Mouse (Mus musculus) urinary bladder, postnatal 10 days (tissue): ENCODE measurements around the gene Bud31.
A peak's percentile ranks its signal among the peaks of the same experiment; 100 is the strongest.
"Not testable (repeated sequence)": the region's sequence is repeated elsewhere in the genome, so short reads cannot be mapped to it uniquely, and the experiment has no call there.

ENCODE experiments used
- DNase-seq: peaks from one replicate; pipeline ENCODE4 v3.0.0; 2022; ENCODE audit warnings: low spot score

The Bud31 gene

GRCm38 (mm10) chr5:145139571-145140519 lies at the start of gene Bud31, which contains the start of gene Pdap1:
Bud31 (plus strand) TSS chr5:145140362.
Pdap1 (minus strand) TSS chr5:145140238.
- peak; percentile 83 for DNase-seq

GRCm38 (mm10) chr5:145096195-145096594 lies 44.0 kb upstream of the Bud31 start:
- no peak for DNase-seq

GRCm38 (mm10) chr5:145098340-145098821 lies 41.8 kb upstream of the Bud31 start:
- no peak for DNase-seq

- no peak for DNase-seq
These were observed 39.2 kb upstream of the Bud31 start for GRCm38 (mm10) chr5:145100960-145101359.

- not testable (repeated sequence) for DNase-seq
These were observed 38.7 kb upstream of the Bud31 start for GRCm38 (mm10) chr5:145101451-145101850.

GRCm38 (mm10) chr5:145102706-145103105 lies 37.5 kb upstream of the Bud31 start:
- no peak for DNase-seq

GRCm38 (mm10) chr5:145104328-145104727 lies 35.8 kb upstream of the Bud31 start:
- no peak for DNase-seq

- no peak for DNase-seq
These were observed 34.4 kb upstream of the Bud31 start for GRCm38 (mm10) chr5:145105694-145106275.

- DNase-seq, result no peak
These were observed 29.8 kb upstream of the Bud31 start for GRCm38 (mm10) chr5:145110401-145110800.

GRCm38 (mm10) chr5:145112566-145112965 lies 27.6 kb upstream of the Bud31 start:
- no peak for DNase-seq

- DNase-seq, result no peak
These were observed 26.7 kb upstream of the Bud31 start for GRCm38 (mm10) chr5:145113416-145113815.

- DNase-seq, result no peak
These were observed 26.0 kb upstream of the Bud31 start, which contains the start of gene Arpc1b for GRCm38 (mm10) chr5:145114071-145114605. Arpc1b (plus strand) TSS chr5:145114215.

- DNase-seq, result no peak
These were observed 25.3 kb upstream of the Bud31 start for GRCm38 (mm10) chr5:145114606-145115473.

- no peak for DNase-seq
These were observed 24.4 kb upstream of the Bud31 start for GRCm38 (mm10) chr5:145115736-145116135.

GRCm38 (mm10) chr5:145116316-145116715 lies 23.8 kb upstream of the Bud31 start:
- no peak for DNase-seq

GRCm38 (mm10) chr5:145116916-145117315 lies 23.2 kb upstream of the Bud31 start:
- DNase-seq, result no peak

GRCm38 (mm10) chr5:145118005-145118404 lies 22.2 kb upstream of the Bud31 start:
- no peak for DNase-seq

- no peak for DNase-seq
These were observed 21.7 kb upstream of the Bud31 start for GRCm38 (mm10) chr5:145118461-145118860.

GRCm38 (mm10) chr5:145119385-145119784 lies 20.8 kb upstream of the Bud31 start:
- no peak for DNase-seq

GRCm38 (mm10) chr5:145120921-145121320 lies 19.2 kb upstream of the Bud31 start:
- no peak for DNase-seq

- DNase-seq, result no peak
These were observed 16.8 kb upstream of the Bud31 start for GRCm38 (mm10) chr5:145123396-145123795.

- no peak for DNase-seq
These were observed 13.6 kb upstream of the Bud31 start for GRCm38 (mm10) chr5:145126580-145126979.
